Mouse (Mus musculus) midbrain, embryonic 15.5 days (tissue): ENCODE measurements around the gene Nppa. TPM values are rescaled to one million over a fixed set of nuclear protein-coding genes. Genes with fewer than 3 reads are reported as not detected.
"Not testable (repeated sequence)": the region's sequence is repeated elsewhere in the genome, so short reads cannot be mapped to it uniquely, and the experiment has no call there.

ENCODE experiments used
- ATAC-seq: fragments of 200-750 bp; cut with Nextera tagmentation; replicated peaks from 2 replicates; pipeline ENCODE4 v1.8.0; 2017; ENCODE audit warnings: moderate TSS enrichment
- H3K27ac ChIP-seq: fragments of 300-500 bp; sonication (generic); 2 replicates; pipeline ENCODE4 v1.5.1; 2015; ENCODE audit warnings: mild to moderate bottlenecking, inconsistent platforms
- H3K27me3 ChIP-seq: fragments of 300-500 bp; sonication (generic); replicated peaks from 2 replicates; pipeline ENCODE4 v1.6.1; 2015; ENCODE audit warnings: inconsistent platforms
- H3K36me3 ChIP-seq: fragments of 300-500 bp; sonication (generic); replicated peaks from 2 replicates; pipeline ENCODE4 v1.6.1; 2015; ENCODE audit warnings: inconsistent platforms
- H3K4me1 ChIP-seq: fragments of 300-500 bp; sonication (generic); 2 replicates; pipeline ENCODE4 v1.6.1; 2015; ENCODE audit warnings: inconsistent platforms
- H3K4me2 ChIP-seq: fragments of 300-500 bp; sonication (generic); 2 replicates; pipeline ENCODE4 v1.6.1; 2015; ENCODE audit warnings: inconsistent platforms, mild to moderate bottlenecking, moderate library complexity
- H3K4me3 ChIP-seq: fragments of 300-500 bp; sonication (generic); 2 replicates; pipeline ENCODE4 v1.5.1; 2015; ENCODE audit warnings: mild to moderate bottlenecking, inconsistent platforms
- H3K9ac ChIP-seq: fragments of 300-500 bp; sonication (generic); 2 replicates; pipeline ENCODE4 v1.6.1; 2015; ENCODE audit warnings: mild to moderate bottlenecking, inconsistent platforms
- H3K9me3 ChIP-seq: fragments of 300-500 bp; sonication (generic); 2 replicates; pipeline ENCODE4 v1.6.1; 2016; ENCODE audit warnings: inconsistent platforms
- WGBS: fragments of 180-500 bp; shearing (Covaris S2); methylation state at CpG from one replicate; pipeline ENCODE4 v1.1.7; 2015; ENCODE audit warnings: mixed read lengths; 5-methylcytosine and 5-hydroxymethylcytosine counted together
- polyA plus RNA-seq: library from polyadenylated mRNA; unstranded; fragments of >200 nt; fragmentation: Nextera tagmentation; extraction: Ambion mirVana; gene quantifications from 2 replicates; pipeline ENCODE4 v1.2.1, GENCODE M21; 2015

The Nppa gene
- polyA plus RNA-seq, 1 experiment from 2014 or later, result 3.6 TPM

DNA sequence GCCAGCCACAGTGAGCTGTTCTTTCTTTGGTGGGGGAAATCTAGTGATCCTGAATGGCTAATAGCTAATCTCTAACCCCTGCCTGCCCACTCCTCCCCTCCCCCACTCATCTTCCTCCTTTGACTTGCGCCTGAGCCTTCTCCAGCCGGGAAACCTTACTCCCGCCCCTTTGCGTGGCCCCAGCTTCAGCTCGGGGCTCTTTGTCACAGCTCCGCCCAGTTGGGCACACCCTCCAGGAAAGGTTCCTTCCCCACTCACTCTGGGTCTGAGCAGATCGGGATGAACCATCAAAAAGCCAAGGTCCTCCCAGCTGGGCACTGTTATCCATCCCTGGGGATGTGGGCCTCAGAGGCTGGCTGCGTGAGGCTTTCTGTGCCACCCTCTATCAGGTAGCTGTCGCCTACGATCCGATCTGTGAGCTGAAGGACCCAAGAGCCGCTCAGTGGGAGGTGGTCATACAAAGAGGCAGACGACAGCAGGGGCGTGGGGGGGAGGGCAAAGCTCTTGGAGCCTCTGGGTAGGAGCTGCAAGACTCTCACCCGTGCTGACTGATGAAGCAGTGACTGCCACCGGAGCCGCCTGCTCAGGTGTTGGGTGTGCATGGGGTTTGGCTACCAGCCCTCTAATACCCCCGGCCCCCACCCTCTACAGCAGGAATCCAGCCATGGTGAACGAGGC, 40.5 kb downstream of the Nppa start:
- no peaks in the 10 kb centered on the region for H3K27me3 ChIP-seq
- under 1% methylated on average over 19 of the region's 19 CpGs for WGBS
- H3K9me3 ChIP-seq, result no peaks in the 10 kb centered on the region
- 0 out of 2 replicates have a peak, but pooled peaks have one; percentile 11 for ATAC-seq
- H3K4me1 ChIP-seq, result peaks cover 57% of the 10 kb centered on the region
- H3K36me3 ChIP-seq, result no peaks in the 10 kb centered on the region
- H3K27ac ChIP-seq, result peak overlapping the region; percentile 88
- peak overlapping the region; percentile 44 for H3K9ac ChIP-seq
- peak overlapping the region; percentile 70 for H3K4me3 ChIP-seq
- peak overlapping the region; percentile 73 for H3K4me2 ChIP-seq

GRCm38 (mm10) chr4:148041611-148042191, 41.2 kb downstream of the Nppa start:
- Histone ChIP-seq H3K9me3 (no peaks in the 10 kb centered on the region), H3K4me3 (peak overlapping the region; percentile 70), H3K27ac (peak overlapping the region; percentile 88), H3K9ac (peak overlapping the region; percentile 44), H3K27me3 (no peaks in the 10 kb centered on the region), H3K4me1 (peaks cover 61% of the 10 kb centered on the region), H3K36me3 (no peaks in the 10 kb centered on the region), H3K4me2 (peak overlapping the region; percentile 73)
- 6% methylated on average over 16 of the region's 16 CpGs for WGBS
- ATAC-seq, result no peak

GRCm38 (mm10) chr4:148043327-148043726, 42.8 kb downstream of the Nppa start:
- WGBS, result 82% methylated on average over 6 of the region's 8 CpGs
- H3K36me3 ChIP-seq, ATAC-seq, H3K9me3 ChIP-seq, H3K9ac ChIP-seq, H3K27ac ChIP-seq, H3K4me3 ChIP-seq, H3K27me3 ChIP-seq, H3K4me2 ChIP-seq: not testable (repeated sequence)
- peaks cover 55% of the 10 kb centered on the region for H3K4me1 ChIP-seq

- WGBS, result 90% methylated on average over 2 of the region's 2 CpGs
- Histone ChIP-seq H3K4me3 (no peak overlapping the region), H3K36me3 (peaks cover 6% of the 10 kb centered on the region; the same call in 1 of the 2 replicates), H3K9me3 (no peaks in the 10 kb centered on the region), H3K27ac (no peak overlapping the region), H3K4me2 (no peak overlapping the region), H3K9ac (no peak overlapping the region), H3K27me3 (no peaks in the 10 kb centered on the region), H3K4me1 (peaks cover 55% of the 10 kb centered on the region)
- no peak for ATAC-seq
These were observed 43.6 kb downstream of the Nppa start for GRCm38 (mm10) chr4:148044113-148044512.

DNA sequence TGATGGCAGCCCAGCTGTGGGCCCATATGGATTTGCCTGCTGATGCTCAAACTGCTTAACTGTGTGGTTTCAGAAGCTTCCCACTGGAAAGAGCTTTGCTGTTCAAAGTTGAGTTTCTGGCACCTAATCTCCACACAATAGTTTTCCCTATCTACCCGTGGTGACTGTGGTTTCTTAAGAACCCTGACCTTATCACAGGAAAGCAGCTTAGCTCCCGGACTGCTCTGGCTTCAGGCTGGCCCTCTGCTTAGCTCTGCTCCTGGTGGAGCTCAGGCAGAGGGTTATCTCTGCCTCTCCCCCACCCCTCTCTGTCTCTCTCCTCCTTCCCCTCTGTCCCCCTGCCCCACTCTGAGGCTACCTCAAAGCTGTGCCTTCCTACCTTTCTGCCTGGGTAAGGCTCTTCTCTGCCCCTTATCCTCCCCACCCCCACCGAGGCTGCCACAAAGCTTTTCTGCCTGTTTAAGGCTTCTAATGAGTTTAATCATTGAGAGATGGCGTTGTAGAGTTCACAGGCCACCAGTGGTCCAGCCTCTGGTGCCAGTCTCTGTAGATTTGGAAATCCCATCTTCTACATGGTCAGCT, 46.0 kb downstream of the Nppa start:
- H3K4me3 ChIP-seq, result no peak overlapping the region
- no peak overlapping the region for H3K27ac ChIP-seq
- no peaks in the 10 kb centered on the region for H3K9me3 ChIP-seq
- H3K27me3 ChIP-seq, result no peaks in the 10 kb centered on the region
- 42% methylated on average over 4 of the region's 4 CpGs for WGBS
- peaks cover 32% of the 10 kb centered on the region for H3K4me1 ChIP-seq
- H3K36me3 ChIP-seq, result peaks cover 13% of the 10 kb centered on the region
- no peak overlapping the region for H3K4me2 ChIP-seq
- no peak overlapping the region for H3K9ac ChIP-seq
- no peak for ATAC-seq

- not testable (repeated sequence) for H3K27me3 ChIP-seq
- peaks cover 46% of the 10 kb centered on the region for H3K36me3 ChIP-seq
- 95% methylated on average over 3 of the region's 3 CpGs for WGBS
These were observed 49.9 kb downstream of the Nppa start for GRCm38 (mm10) chr4:148050396-148050914.

GRCm38 (mm10) chr4:148051046-148051776, 50.7 kb downstream of the Nppa start:
- Histone ChIP-seq H3K4me2 (no peak overlapping the region), H3K4me1 (peaks cover 6% of the 10 kb centered on the region; the same call in 1 of the 2 replicates), H3K4me3 (no peak overlapping the region), H3K27ac (0 out of 2 replicates have a peak overlapping the region, but pooled peaks have one; percentile 10), H3K27me3 (no peaks in the 10 kb centered on the region), H3K9ac (no peak overlapping the region), H3K36me3 (peaks cover 54% of the 10 kb centered on the region), H3K9me3 (no peaks in the 10 kb centered on the region)
- ATAC-seq, result no peak
- 93% methylated on average over 13 of the region's 13 CpGs for WGBS

More at GRCm38 (mm10) chr4:148050396-148050914, 49.9 kb downstream of the Nppa start:
- H3K4me3 ChIP-seq, ATAC-seq, H3K9ac ChIP-seq, H3K4me2 ChIP-seq, H3K4me1 ChIP-seq, H3K9me3 ChIP-seq, H3K27ac ChIP-seq: not testable (repeated sequence)

Other genes with a start within 250 kb of the Nppa start
- 2.7 and 3.4 TPM in 2 replicates for gene Zfp984, start 190.9 kb upstream of the Nppa start, polyA plus RNA-seq
- 7.5 and 7.6 TPM in 2 replicates for gene Zfp933, start 152.4 kb upstream of the Nppa start, polyA plus RNA-seq
- 43.3 and 48.3 TPM in 2 replicates for gene Miip, start 131.9 kb upstream of the Nppa start, polyA plus RNA-seq
- gene Fv1, start 131.7 kb upstream of the Nppa start, polyA plus RNA-seq, result 9.5 and 9.7 TPM in 2 replicates
- gene Mfn2, start 96.0 kb upstream of the Nppa start, polyA plus RNA-seq, result 101 and 104 TPM in 2 replicates
- gene Plod1, start 64.0 kb upstream of the Nppa start, polyA plus RNA-seq, result 20.2 and 22.7 TPM in 2 replicates
- gene 2510039O18Rik, start 59.8 kb upstream of the Nppa start, polyA plus RNA-seq, result 12.8 and 16.5 TPM in 2 replicates
- not detected in 2 replicates for gene Nppb, start 14.9 kb upstream of the Nppa start, polyA plus RNA-seq
- 36.2 and 38.0 TPM in 2 replicates for gene Clcn6, start 38.1 kb downstream of the Nppa start, polyA plus RNA-seq
- gene Mthfr, start 38.4 kb downstream of the Nppa start, polyA plus RNA-seq, result 23.2 and 24.8 TPM in 2 replicates
- 5.5 and 6.4 TPM in 2 replicates for gene Agtrap, start 87.3 kb downstream of the Nppa start, polyA plus RNA-seq
- gene Mad2l2, start 129.7 kb downstream of the Nppa start, polyA plus RNA-seq, result 99.2 and 112 TPM in 2 replicates
- 15.1 and 15.7 TPM in 2 replicates for gene Draxin, start 130.0 kb downstream of the Nppa start, polyA plus RNA-seq
- 21.6 and 21.7 TPM in 2 replicates for gene Fbxo6, start 151.4 kb downstream of the Nppa start, polyA plus RNA-seq
- 93.3 and 97.6 TPM in 2 replicates for gene Fbxo44, start 159.8 kb downstream of the Nppa start, polyA plus RNA-seq
- 5.9 and 6.2 TPM in 2 replicates for gene Fbxo2, start 159.9 kb downstream of the Nppa start, polyA plus RNA-seq